7 mouse cellular contexts compared by ENCODE assay signal in the genomic region with DNA sequence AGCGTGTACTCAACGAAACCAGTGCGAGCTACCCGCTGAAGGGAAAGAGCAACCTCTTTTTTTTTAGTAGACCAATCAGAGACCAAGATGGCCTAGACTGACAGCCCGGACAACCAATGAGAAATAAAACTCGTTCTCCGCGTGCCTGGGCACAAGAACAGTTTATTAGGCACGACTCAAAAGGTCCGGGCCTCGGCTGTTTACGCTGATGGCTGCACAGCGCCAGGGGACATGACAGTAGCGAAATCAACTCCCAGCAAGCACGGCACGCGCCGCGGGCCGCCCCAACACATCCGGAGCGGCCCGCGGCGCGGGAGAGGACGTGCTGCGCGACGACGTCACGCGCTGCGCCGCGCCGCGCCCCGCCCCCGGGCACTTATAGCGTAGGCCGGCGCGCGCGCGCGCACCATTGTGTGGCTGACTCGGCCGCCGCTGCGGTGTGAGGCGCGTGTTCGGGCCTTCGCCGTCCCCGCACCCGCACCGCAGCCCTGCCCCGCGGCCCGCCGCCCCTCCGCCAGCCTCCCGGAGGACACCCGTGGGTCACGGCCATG. TPM values are rescaled to one million over a fixed set of nuclear protein-coding genes. Genes with fewer than 3 reads are reported as not detected.
DNase-seq lines count a peak whose midpoint lies in the region; ATAC-seq lines count a peak whose summit lies in the region.

A gene (plus strand): TSS at position 406 of the 551 bp plus-strand sequence.

- H3K9ac ChIP-seq in embryonic facial prominence, embryonic 11.5 days (replicated peaks; ENCODE audit: low read length), result peak within 1 kb of the TSS; percentile 100
- H3K9ac ChIP-seq in midbrain, embryonic 13.5 days (replicated peaks), result peak within 1 kb of the TSS; percentile 100

- ATAC-seq in embryonic facial prominence, embryonic 11.5 days (replicated peaks; ENCODE audit: insufficient number of reproducible peaks, low FRiP score, low TSS enrichment, low read depth), result peak; percentile 84
- peak; percentile 65 for ATAC-seq in granulocyte monocyte progenitor cell, adult 5-6 weeks (replicated peaks; ENCODE audit: poor library complexity, severe bottlenecking)
- ATAC-seq in midbrain, embryonic 13.5 days, result peak; percentile 91

- no peaks in the 10 kb centered on the region for H3K27me3 ChIP-seq in embryonic facial prominence, embryonic 11.5 days (ENCODE audit: control insufficient read depth, insufficient read depth, low read length)
- H3K27me3 ChIP-seq in limb, embryonic 10.5 days (ENCODE audit: low read depth, poor library complexity, severe bottlenecking), result peaks cover 15% of the 10 kb centered on the region
- H3K27me3 ChIP-seq in midbrain, embryonic 13.5 days, result peaks cover 6% of the 10 kb centered on the region

- no peaks in the 10 kb centered on the region for H3K4me1 ChIP-seq in embryonic facial prominence, embryonic 11.5 days (ENCODE audit: control insufficient read depth, insufficient read depth, low read length)
- peaks cover 13% of the 10 kb centered on the region; the same call in 1 of the 2 replicates for H3K4me1 ChIP-seq in limb, embryonic 10.5 days
- peaks cover 21% of the 10 kb centered on the region for H3K4me1 ChIP-seq in midbrain, embryonic 13.5 days (replicated peaks)

- peak within 1 kb of the TSS; percentile 74 for H3K4me2 ChIP-seq in embryonic facial prominence, embryonic 11.5 days (ENCODE audit: low read depth, low read length)
- peak within 1 kb of the TSS; percentile 85 for H3K4me2 ChIP-seq in midbrain, embryonic 13.5 days (replicated peaks)

- H3K9me3 ChIP-seq in embryonic facial prominence, embryonic 11.5 days (replicated peaks; ENCODE audit: control insufficient read depth, low read length), result no peaks in the 10 kb centered on the region
- no peaks in the 10 kb centered on the region for H3K9me3 ChIP-seq in limb, embryonic 10.5 days (replicated peaks)
- no peaks in the 10 kb centered on the region for H3K9me3 ChIP-seq in midbrain, embryonic 13.5 days

- peak; percentile 94 for DNase-seq in adrenal gland, postnatal 14 days
- DNase-seq in embryonic facial prominence, embryonic 11.5 days (ENCODE audit: low spot score), result peak; percentile 96
- DNase-seq in kidney, adult 11 months, result peak; percentile 92
- peak; percentile 89 for DNase-seq in limb, embryonic 10.5 days (ENCODE audit: low spot score)
- DNase-seq in spleen, adult 12 weeks (ENCODE audit: low spot score), result peak; percentile 86

- H3K36me3 ChIP-seq in embryonic facial prominence, embryonic 11.5 days (replicated peaks; ENCODE audit: control insufficient read depth, insufficient read depth, low read depth, low read length), result peaks cover 5% of the 10 kb centered on the region
- peaks cover 36% of the 10 kb centered on the region for H3K36me3 ChIP-seq in limb, embryonic 10.5 days
- peaks cover 29% of the 10 kb centered on the region for H3K36me3 ChIP-seq in midbrain, embryonic 13.5 days

- H3K27ac ChIP-seq in embryonic facial prominence, embryonic 11.5 days (replicated peaks; ENCODE audit: low read depth, low read length), result peak within 1 kb of the TSS; percentile 94
- H3K27ac ChIP-seq in limb, embryonic 10.5 days, result peak within 1 kb of the TSS; percentile 100
- peak within 1 kb of the TSS; percentile 98 for H3K27ac ChIP-seq in midbrain, embryonic 13.5 days

- H3K4me3 ChIP-seq in embryonic facial prominence, embryonic 11.5 days (ENCODE audit: low read depth, low read length), result peak within 1 kb of the TSS; percentile 98
- peak within 1 kb of the TSS; percentile 100 for H3K4me3 ChIP-seq in limb, embryonic 10.5 days
- H3K4me3 ChIP-seq in midbrain, embryonic 13.5 days (replicated peaks), result peak within 1 kb of the TSS; percentile 95

- WGBS in embryonic facial prominence, embryonic 11.5 days, result under 1% methylated on average over 67 of the region's 68 CpGs
- under 1% methylated on average over 68 of the region's 68 CpGs for WGBS in limb, embryonic 10.5 days
- under 1% methylated on average over 59 of the region's 68 CpGs for WGBS in midbrain, embryonic 13.5 days

RNA-seq across cellular contexts. Expression of the gene that starts here (rescaled TPM):
- total RNA-seq in adrenal gland, postnatal 14 days (2021), result 181 and 186 TPM in 2 replicates
- 301 and 327 TPM in 2 replicates for polyA plus RNA-seq in embryonic facial prominence, embryonic 11.5 days (2014; fragmentation: Nextera tagmentation; extraction: Ambion mirVana)
- 240 and 262 TPM in 2 replicates for total RNA-seq in granulocyte monocyte progenitor cell, adult 5-6 weeks (2014; fragmentation: Nextera tagmentation)
- total RNA-seq in granulocyte monocyte progenitor cell, adult 5-6 weeks (2017), result 224 and 259 TPM in 2 replicates
- 296 and 308 TPM in 2 replicates for polyA plus RNA-seq in limb, embryonic 10.5 days (2016; fragmentation: Nextera tagmentation; extraction: Ambion mirVana)
- polyA plus RNA-seq in midbrain, embryonic 13.5 days (2015; fragmentation: Nextera tagmentation; extraction: Ambion mirVana), result 196 and 204 TPM in 2 replicates

Comparison
In these comparisons a context has a peak if more than half of its experiments do, and no peak if none do; other contexts are left out.
1. Peak in every context shown above with its lines: DNase-seq, ATAC-seq, H3K4me3 ChIP-seq and H3K27ac ChIP-seq.